Mouse (Mus musculus) embryonic facial prominence, embryonic 15.5 days (tissue): ENCODE measurements around the gene Syt9. TPM values are rescaled to one million over a fixed set of nuclear protein-coding genes. Genes with fewer than 3 reads are reported as not detected.
"Not testable (repeated sequence)": the region's sequence is repeated elsewhere in the genome, so short reads cannot be mapped to it uniquely, and the experiment has no call there.

ENCODE experiments used
- ATAC-seq: fragments of 200-750 bp; cut with Nextera tagmentation; 2 replicates; pipeline ENCODE4 v1.8.0; 2017; ENCODE audit warnings: low read depth, moderate TSS enrichment; ENCODE audit not compliant: insufficient number of reproducible peaks, low FRiP score, low TSS enrichment
- H3K27ac ChIP-seq: fragments of 300-500 bp; sonication (generic); replicated peaks from 2 replicates; pipeline ENCODE4 v1.5.1; 2015; ENCODE audit warnings: mild to moderate bottlenecking, inconsistent platforms
- H3K27me3 ChIP-seq: fragments of 300-500 bp; sonication (generic); 2 replicates; pipeline ENCODE4 v1.6.1; 2015; ENCODE audit warnings: inconsistent platforms
- H3K36me3 ChIP-seq: fragments of 300-500 bp; sonication (generic); 2 replicates; pipeline ENCODE4 v1.6.1; 2015; ENCODE audit warnings: mild to moderate bottlenecking, inconsistent platforms
- H3K4me1 ChIP-seq: fragments of 300-500 bp; sonication (generic); 2 replicates; pipeline ENCODE4 v1.6.1; 2015; ENCODE audit warnings: inconsistent platforms
- H3K4me2 ChIP-seq: fragments of 300-500 bp; sonication (generic); replicated peaks from 2 replicates; pipeline ENCODE4 v1.6.1; 2015; ENCODE audit warnings: mild to moderate bottlenecking, inconsistent platforms
- H3K4me3 ChIP-seq: fragments of 300-500 bp; sonication (generic); replicated peaks from 2 replicates; pipeline ENCODE4 v1.5.1; 2015; ENCODE audit warnings: mild to moderate bottlenecking, inconsistent platforms
- H3K9ac ChIP-seq: fragments of 300-500 bp; sonication (generic); 2 replicates; pipeline ENCODE4 v1.6.1; 2015; ENCODE audit warnings: inconsistent platforms
- H3K9me3 ChIP-seq: fragments of 300-500 bp; sonication (generic); replicated peaks from 2 replicates; pipeline ENCODE4 v1.6.1; 2016; ENCODE audit warnings: inconsistent platforms
- WGBS: fragments of 180-500 bp; shearing (Covaris S2); methylation state at CpG from one replicate; pipeline ENCODE4 v1.1.7; 2015; 5-methylcytosine and 5-hydroxymethylcytosine counted together
- polyA plus RNA-seq: library from polyadenylated mRNA; unstranded; fragments of >200 nt; fragmentation: Nextera tagmentation; extraction: Ambion mirVana; gene quantifications from 2 replicates; pipeline ENCODE4 v1.2.1, GENCODE M21; 2015

The Syt9 gene
- polyA plus RNA-seq, 1 experiment from 2014 or later = 4.7 TPM

- 36% methylated on average over 3 of the region's 3 CpGs for WGBS
- no peaks in the 10 kb centered on the region for H3K27me3 ChIP-seq
- no peak overlapping the region for H3K4me2 ChIP-seq
- no peak overlapping the region for H3K9ac ChIP-seq
- no peak overlapping the region for H3K4me3 ChIP-seq
- no peaks in the 10 kb centered on the region for H3K36me3 ChIP-seq
- H3K4me1 ChIP-seq = no peaks in the 10 kb centered on the region
- ATAC-seq = no peak
- H3K27ac ChIP-seq = no peak overlapping the region
- H3K9me3 ChIP-seq = no peaks in the 10 kb centered on the region
These were observed 92.4 kb downstream of the Syt9 start for GRCm38 (mm10) chr7:107462962-107463361.

DNA sequence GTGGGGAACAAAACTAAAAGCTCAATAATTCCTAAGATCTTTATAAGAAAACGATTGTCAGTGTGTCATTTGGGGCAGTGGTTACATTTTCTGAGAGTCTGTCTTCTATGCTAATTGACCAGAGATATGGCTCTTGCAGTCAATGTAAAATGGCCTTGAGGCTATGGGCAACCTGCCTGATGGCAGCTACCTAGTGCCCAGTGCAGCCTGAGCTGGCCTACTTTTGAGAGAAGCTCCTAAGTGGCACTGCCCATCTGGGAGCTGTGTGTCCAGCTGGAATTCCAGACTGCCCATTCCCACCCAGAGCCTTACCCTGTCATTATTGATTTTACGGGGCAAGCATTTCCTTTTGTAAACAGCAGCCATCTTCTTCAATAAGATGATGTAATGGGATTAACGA lies 94.6 kb downstream of the Syt9 start:
- H3K9me3 ChIP-seq = no peaks in the 10 kb centered on the region
- 62% methylated on average over 3 of the region's 3 CpGs for WGBS
- no peak overlapping the region for H3K27ac ChIP-seq
- no peak overlapping the region for H3K4me3 ChIP-seq
- H3K4me1 ChIP-seq = no peaks in the 10 kb centered on the region
- no peak for ATAC-seq
- no peak overlapping the region for H3K9ac ChIP-seq
- no peaks in the 10 kb centered on the region for H3K36me3 ChIP-seq
- H3K4me2 ChIP-seq = no peak overlapping the region
- H3K27me3 ChIP-seq = no peaks in the 10 kb centered on the region

GRCm38 (mm10) chr7:107478979-107479965 lies 108.7 kb downstream of the Syt9 start:
- H3K4me2 ChIP-seq = no peak overlapping the region
- no peak for ATAC-seq
- H3K4me1 ChIP-seq = no peaks in the 10 kb centered on the region
- no peaks in the 10 kb centered on the region for H3K36me3 ChIP-seq
- WGBS = 47% methylated on average over 7 of the region's 7 CpGs
- no peaks in the 10 kb centered on the region for H3K9me3 ChIP-seq
- H3K9ac ChIP-seq = no peak overlapping the region
- H3K4me3 ChIP-seq = no peak overlapping the region
- H3K27ac ChIP-seq = no peak overlapping the region
- H3K27me3 ChIP-seq = no peaks in the 10 kb centered on the region

DNA sequence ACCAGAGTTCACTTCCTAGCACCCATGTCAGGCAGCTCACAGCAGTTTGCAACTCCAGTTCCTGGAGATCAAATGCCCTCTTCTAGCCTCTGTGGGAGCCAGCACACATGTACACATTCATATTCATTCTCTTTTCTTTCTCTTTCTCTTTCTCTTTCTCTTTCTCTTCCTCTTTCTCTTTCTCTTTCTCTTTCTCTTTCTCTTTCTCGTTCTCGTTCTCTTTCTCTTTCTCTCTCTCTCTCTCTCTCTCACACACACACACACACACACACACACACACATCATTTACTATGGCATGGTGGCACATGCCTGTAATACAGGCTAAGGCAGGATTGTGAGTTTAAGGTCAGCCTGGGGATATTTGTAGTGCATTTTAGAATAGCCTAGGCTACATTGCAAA lies 115.2 kb downstream of the Syt9 start:
- not testable (repeated sequence) for H3K36me3 ChIP-seq, H3K9me3 ChIP-seq, H3K4me2 ChIP-seq, H3K27ac ChIP-seq, H3K27me3 ChIP-seq, H3K9ac ChIP-seq, ATAC-seq, H3K4me3 ChIP-seq, H3K4me1 ChIP-seq
- 82% methylated on average over 2 of the region's 2 CpGs for WGBS

GRCm38 (mm10) chr7:107495428-107495827 lies 124.9 kb downstream of the Syt9 start:
- H3K4me3 ChIP-seq = no peak overlapping the region
- no peaks in the 10 kb centered on the region for H3K27me3 ChIP-seq
- no peak overlapping the region for H3K27ac ChIP-seq
- no peak overlapping the region for H3K9ac ChIP-seq
- H3K4me1 ChIP-seq = no peaks in the 10 kb centered on the region
- ATAC-seq = no peak
- no peaks in the 10 kb centered on the region for H3K36me3 ChIP-seq
- H3K4me2 ChIP-seq = no peak overlapping the region
- H3K9me3 ChIP-seq = no peaks in the 10 kb centered on the region

- H3K9me3 ChIP-seq = no peaks in the 10 kb centered on the region
- H3K9ac ChIP-seq = no peak overlapping the region
- H3K4me3 ChIP-seq = no peak overlapping the region
- H3K36me3 ChIP-seq = no peaks in the 10 kb centered on the region
- no peak overlapping the region for H3K4me2 ChIP-seq
- H3K4me1 ChIP-seq = no peaks in the 10 kb centered on the region
- H3K27me3 ChIP-seq = no peaks in the 10 kb centered on the region
- 79% methylated on average over 7 of the region's 7 CpGs for WGBS
- no peak overlapping the region for H3K27ac ChIP-seq
- ATAC-seq = no peak
These were observed 126.4 kb downstream of the Syt9 start for GRCm38 (mm10) chr7:107496923-107497322.

DNA sequence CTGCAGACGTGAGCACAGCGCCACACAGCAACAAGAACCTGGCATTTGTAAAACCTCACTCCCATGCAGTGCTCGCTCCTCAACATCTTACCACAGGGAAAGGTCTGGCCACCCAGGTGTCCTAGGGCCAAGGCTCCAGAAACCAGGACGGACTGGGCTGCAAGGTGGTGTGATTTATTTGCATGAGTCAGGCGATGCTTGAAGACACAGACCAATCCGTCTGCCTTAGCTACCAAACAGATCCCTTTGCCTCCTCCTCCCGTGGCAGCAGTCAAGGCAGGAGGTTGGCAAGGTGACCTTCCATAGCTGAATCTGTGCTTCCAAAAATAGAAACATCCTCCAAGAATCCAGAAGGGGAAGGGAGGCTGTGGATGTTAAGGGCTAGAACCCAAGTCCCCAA lies 130.1 kb downstream of the Syt9 start:
- ATAC-seq = no peak
- WGBS = 81% methylated on average over 7 of the region's 7 CpGs
- peaks cover 3% of the 10 kb centered on the region; the same call in 1 of the 2 replicates for H3K4me1 ChIP-seq

GRCm38 (mm10) chr7:107504761-107505712 lies 134.5 kb downstream of the Syt9 start:
- WGBS = 46% methylated on average over 5 of the region's 5 CpGs
- no peaks in the 10 kb centered on the region for H3K9me3 ChIP-seq
- H3K27ac ChIP-seq = 0 out of 2 replicates have a peak overlapping the region, but pooled peaks have one; percentile 34
- no peak overlapping the region for H3K4me3 ChIP-seq
- no peaks in the 10 kb centered on the region for H3K27me3 ChIP-seq
- peaks cover 3% of the 10 kb centered on the region; the same call in 1 of the 2 replicates for H3K4me1 ChIP-seq
- no peak for ATAC-seq
- no peak overlapping the region for H3K9ac ChIP-seq
- H3K4me2 ChIP-seq = no peak overlapping the region
- H3K36me3 ChIP-seq = no peaks in the 10 kb centered on the region

More for the DNA sequence above, 130.1 kb downstream of the Syt9 start:
- Histone ChIP-seq H3K9me3 (no peaks in the 10 kb centered on the region), H3K4me2 (no peak overlapping the region), H3K27me3 (no peaks in the 10 kb centered on the region), H3K36me3 (no peaks in the 10 kb centered on the region), H3K9ac (no peak overlapping the region), H3K4me3 (no peak overlapping the region), H3K27ac (no peak overlapping the region)

DNA sequence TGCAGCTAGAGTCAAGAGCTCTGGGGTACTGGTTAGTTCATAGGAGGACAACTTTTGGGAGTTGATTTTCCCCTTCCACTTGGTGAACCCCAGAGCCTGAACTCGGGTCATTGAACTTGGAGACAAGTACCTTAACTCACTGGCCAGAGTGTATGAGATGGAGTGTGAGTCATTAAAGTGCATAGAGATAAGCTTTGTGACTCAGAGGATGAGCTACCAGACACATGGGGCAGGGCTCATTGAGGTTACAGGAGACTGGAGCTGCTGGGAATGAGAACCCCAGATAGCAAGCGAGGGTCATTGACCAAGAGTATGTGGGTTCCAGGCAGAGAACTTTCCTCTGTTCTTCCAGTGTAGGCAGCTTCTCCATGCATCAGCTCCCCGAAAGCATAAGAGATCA lies 137.4 kb downstream of the Syt9 start:
- Histone ChIP-seq H3K9ac (no peak overlapping the region), H3K36me3 (no peaks in the 10 kb centered on the region), H3K4me3 (no peak overlapping the region), H3K27ac (no peak overlapping the region), H3K4me2 (no peak overlapping the region), H3K9me3 (no peaks in the 10 kb centered on the region), H3K27me3 (no peaks in the 10 kb centered on the region), H3K4me1 (peaks cover 3% of the 10 kb centered on the region; the same call in 1 of the 2 replicates)
- ATAC-seq = no peak
- WGBS = 83% methylated on average over 3 of the region's 3 CpGs

DNA sequence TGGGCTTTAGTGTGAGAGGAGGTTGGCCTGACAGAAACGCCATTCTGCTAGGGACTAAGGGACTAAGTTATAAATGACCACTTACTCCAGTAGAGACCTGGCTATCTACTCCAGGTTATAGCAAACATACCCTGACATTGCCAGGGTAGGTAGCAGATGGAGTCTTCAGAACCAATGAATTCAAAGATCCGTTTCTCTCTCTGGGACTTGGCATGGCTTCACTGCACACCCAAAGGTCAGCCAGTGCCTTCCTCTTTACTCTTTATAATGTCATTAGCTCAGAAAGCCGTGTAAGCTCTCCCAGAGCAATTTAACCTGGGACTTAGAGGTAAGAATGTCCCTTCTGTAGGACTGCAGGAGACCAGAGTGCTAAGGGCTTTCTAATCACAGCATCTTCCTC lies 139.2 kb downstream of the Syt9 start:
- H3K4me3 ChIP-seq = no peak overlapping the region

More for the DNA sequence above, 139.2 kb downstream of the Syt9 start:
- H3K9me3 ChIP-seq = no peaks in the 10 kb centered on the region
- H3K4me2 ChIP-seq = no peak overlapping the region
- no peak overlapping the region for H3K27ac ChIP-seq
- no peak overlapping the region for H3K9ac ChIP-seq
- H3K36me3 ChIP-seq = no peaks in the 10 kb centered on the region
- no peak for ATAC-seq
- 77% methylated on average over 3 of the region's 3 CpGs for WGBS
- H3K27me3 ChIP-seq = no peaks in the 10 kb centered on the region
- peaks cover 3% of the 10 kb centered on the region; the same call in 1 of the 2 replicates for H3K4me1 ChIP-seq
